Mouse (Mus musculus) cerebellum, adult 18-20 months (tissue): ENCODE data around the gene Tceal3.
"Not testable (repeated sequence)": the region's sequence is repeated elsewhere in the genome, so short reads cannot be mapped to it uniquely, and the experiment has no call there.

ENCODE experiments used
- DNase-seq, 2 experiments: peaks; one replicate each; pipeline ENCODE4 v3.0.0; 2021

Gene Tceal3

GRCm38 (mm10) chrX:136590199-136590896 lies at the start of gene Tceal3:
TSS of gene Tceal3 (plus strand) at chrX:136590842.
- peak; percentile 59 to 65 for DNase-seq

DNA sequence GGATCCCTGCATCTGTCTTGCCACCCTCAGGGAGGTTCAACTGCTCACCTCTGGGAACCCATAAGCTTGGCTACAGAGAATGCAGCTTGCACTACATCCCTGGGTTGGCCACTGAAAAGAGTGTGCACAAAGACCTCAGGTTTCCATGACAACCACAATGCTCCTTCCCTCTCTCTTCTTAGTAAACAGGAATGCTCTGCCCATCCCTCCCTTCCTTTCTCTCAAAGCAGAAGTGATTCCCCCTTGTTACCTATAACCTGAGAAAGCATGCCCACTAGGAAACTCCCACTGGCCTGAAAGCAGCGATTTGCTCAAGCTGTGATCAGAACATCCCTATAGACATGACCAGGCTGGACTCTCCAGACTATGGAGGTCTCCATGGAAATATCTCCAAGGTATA lies 46.7 kb upstream of the Tceal3 start, which contains the start of gene Kir3dl2:
Gene Kir3dl2 (minus strand): TSS at position 101 of the 400 bp plus-strand sequence.
- not testable (repeated sequence) for DNase-seq

DNA sequence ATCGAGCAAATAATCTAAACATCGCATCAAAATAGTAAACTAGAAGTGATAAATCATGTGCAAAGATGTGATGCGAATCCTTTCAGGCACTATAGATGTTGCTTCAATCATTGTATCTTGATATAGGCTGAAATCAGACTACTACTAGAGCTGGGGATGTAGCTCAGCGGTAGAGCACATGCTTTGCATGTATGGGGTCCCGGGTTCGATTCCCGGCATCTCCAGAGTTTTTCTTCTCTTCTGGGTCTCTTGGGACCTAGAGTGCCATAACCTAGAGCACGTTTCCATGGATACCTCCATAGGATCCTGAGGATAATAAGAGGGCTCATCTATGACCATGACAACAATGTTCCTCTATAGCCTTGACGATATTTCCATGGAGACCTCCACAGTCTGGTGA lies 21.5 kb upstream of the Tceal3 start:
- not testable (repeated sequence) for DNase-seq

DNA sequence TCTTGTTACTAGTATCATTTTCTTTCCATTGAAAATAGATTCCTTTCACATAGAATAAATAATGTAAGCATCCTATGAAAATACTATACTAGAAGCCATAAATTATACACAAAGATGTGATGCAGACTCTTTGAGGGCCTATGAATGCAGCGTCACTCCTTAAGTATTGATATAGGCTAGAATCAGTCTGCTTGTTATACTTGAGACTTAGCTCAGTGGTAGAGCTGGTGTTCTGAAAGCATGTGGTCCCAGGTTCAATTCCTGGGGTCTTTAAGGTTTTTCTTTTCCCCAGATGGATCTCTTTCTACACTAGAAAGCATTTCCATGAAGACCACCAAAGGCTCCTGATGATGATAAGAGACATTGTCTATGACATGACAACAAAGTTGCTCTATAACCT lies 6.0 kb upstream of the Tceal3 start:
- DNase-seq: no peak

GRCm38 (mm10) chrX:136590897-136591257 lies 235 bp downstream of the Tceal3 start:
- DNase-seq: no peak

- DNase-seq: peak; percentile 24 to 44
Measured at GRCm38 (mm10) chrX:136599416-136599815, 8.8 kb downstream of the Tceal3 start.

- no peak for DNase-seq
Measured at GRCm38 (mm10) chrX:136606951-136607350, 16.3 kb downstream of the Tceal3 start.

- DNase-seq: no peak
Measured at GRCm38 (mm10) chrX:136607395-136607794, 16.8 kb downstream of the Tceal3 start.

DNA sequence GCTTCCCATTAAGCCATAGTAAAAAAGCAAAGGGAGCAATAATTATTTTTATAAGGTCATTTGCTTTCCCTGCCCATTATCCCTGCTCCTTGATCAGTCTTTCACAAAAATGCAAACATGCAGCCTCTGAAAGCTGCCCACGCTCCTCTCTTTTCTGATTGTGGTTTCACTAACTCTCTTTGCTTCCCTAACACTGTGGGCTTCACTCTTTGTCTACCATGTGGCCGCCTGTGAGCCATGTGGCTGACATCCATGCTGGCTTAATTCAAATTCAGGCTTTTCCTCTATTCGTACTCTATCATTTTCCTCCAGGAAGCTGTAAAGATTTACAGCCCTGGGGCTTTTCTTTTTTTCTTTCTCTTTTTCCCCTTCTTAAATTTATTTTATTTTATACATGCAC lies 20.7 kb downstream of the Tceal3 start:
- DNase-seq: no peak

DNA sequence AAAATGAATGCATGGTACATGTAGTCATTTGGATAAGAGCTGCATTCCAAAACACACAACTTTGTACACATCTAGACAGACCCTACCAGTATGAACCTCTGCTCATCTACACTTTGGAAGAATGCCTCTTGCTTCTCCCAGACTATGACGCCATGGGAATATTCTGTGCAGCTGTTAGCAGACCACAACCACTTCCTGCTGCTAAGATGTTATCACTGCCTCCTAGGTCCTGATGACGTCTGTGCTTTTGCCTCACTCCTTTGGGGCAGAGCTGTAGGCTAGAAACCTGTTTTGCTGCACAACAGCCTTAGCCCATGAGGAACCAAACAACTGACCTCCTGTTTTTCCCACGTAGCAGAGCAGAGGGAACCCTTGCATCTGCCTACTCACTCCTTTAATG lies 25.2 kb downstream of the Tceal3 start:
- DNase-seq: not testable (repeated sequence)

DNA sequence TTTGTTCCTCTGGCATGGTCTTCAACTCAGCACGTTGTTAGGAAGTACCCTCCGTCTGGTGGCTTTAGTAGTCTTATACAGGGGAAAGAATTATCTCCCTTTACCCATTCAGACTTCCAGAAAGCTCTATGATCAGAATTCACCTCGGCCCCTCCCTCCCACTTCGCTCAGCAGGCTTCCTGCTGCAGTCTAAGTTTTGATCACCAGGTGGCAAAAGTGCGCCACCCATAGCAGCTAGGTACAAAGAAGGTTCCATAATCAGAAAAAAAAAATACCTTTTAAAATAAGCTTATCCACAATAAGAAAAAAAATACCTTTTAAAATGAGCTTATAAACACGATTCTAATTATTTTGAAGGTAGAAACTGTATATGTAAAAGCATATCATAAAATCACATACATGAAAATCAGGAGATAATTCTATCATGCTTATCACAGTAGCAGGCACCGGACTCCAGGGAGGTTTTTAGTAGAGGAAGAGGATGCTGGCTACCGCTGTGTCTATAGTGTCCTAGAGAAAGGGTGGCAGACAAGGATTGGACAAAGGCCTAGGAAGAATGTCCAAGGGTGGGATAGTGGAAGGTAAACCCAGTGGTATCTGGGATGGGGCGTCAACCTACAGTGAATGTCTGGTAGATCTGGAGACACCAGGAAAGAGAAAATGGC lies 34.4 kb downstream of the Tceal3 start:
- DNase-seq: peak; percentile 12 to 26

DNA sequence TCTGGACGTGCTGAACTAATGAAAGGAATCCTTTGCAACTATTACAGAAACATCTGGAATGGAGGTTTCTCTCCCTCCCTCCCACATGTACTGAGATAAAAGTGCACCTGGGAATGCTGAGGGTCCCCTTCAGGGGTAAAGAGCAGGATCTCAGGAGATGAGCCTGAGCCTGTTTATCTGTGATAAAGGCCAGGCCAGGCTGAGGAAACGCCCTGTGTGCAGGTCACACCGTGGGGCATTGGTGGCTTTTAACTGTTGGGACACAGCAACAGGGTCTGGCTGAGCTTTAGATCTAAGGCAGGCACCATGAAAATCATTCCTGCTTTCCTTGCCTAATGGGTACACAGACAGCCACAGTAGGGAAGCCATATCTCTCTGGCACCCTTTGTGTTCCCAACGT lies 35.3 kb downstream of the Tceal3 start:
- DNase-seq: no peak

DNA sequence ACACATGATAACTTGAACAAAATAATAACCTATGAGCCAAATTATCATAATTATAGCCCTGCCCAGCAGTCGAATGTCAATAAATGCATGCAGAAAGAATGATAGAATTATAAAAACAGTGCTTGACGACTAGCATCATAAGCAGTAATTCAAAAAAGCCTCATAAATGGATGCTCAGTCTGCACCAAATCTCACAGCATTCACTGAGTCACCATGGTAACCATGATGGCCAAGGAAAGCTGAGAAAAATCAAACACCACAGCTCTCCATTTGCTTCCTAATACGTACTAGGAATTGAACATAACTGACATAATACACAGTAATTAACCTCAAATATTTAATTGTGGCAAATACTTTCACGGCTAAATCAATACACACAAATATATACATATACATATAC lies 44.5 kb downstream of the Tceal3 start:
- no peak for DNase-seq

DNA sequence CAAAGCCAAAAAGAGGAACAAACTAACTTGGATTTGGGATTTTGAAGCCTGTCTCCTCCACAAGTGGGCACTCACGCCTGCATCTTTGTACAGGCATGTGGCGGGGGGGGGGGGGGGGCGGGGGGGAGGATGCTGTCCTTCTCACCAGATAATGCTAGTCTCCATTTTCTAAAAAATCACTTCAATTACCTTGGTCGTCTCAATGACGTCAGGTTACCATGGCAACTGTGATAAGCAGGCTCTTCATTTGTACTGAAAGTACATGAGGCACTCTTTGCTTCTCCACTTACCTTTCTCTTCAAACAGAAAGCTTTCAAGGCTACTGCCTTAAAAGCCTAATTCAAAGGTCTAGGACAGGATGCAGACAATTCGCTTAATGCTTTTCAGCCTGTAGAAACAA lies 49.1 kb downstream of the Tceal3 start:
- DNase-seq: peak in 1 of 2 experiments; percentile 6

DNA sequence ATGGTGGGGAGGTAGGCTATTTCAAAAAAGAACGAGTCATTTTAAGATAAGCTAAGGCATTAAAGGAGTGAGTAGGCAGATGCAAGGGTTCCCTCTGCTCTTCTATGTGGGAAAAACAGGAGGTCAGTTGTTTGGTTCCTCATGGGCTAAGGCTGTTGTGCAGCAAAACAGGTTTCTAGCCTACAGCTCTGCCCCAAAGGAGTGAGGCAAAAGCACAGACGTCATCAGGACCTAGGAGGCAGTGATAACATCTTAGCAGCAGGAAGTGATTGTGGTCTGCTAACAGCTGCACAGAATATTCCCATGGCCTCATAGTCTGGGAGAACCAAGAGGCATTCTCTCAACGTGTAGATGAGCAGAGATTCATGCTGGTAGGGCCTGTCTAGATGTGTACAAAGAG lies 55.2 kb downstream of the Tceal3 start:
- not testable (repeated sequence) for DNase-seq

GRCm38 (mm10) chrX:136666281-136666706 lies 75.7 kb downstream of the Tceal3 start:
- peak; percentile 65 to 71 for DNase-seq

GRCm38 (mm10) chrX:136666762-136667464 lies 76.3 kb downstream of the Tceal3 start:
- DNase-seq: peak; percentile 28 to 45

- no peak for DNase-seq
Measured at GRCm38 (mm10) chrX:136668794-136669193, 78.2 kb downstream of the Tceal3 start.

DNA sequence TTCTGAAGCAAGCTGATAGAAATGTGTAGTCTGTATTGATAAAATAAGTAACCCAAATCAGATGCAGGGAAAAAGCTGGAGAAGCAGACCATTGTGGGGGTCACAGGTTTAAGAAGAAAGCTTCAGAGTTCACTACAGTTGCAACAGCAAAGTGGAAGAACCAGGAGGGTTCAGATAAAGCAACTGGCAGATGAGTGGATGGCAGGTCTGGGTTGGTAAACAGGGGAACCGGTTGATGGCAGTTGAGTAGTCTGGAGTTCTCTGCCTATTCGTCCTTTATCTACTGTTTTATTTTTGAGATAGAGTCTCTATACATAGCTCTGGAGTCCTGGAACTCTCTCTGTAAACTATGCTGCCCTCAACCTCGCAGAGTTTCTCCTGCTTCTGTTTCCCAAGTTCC lies 90.3 kb downstream of the Tceal3 start:
- DNase-seq: no peak

GRCm38 (mm10) chrX:136691606-136692293 lies 101.1 kb downstream of the Tceal3 start:
- DNase-seq: not testable (repeated sequence)

DNA sequence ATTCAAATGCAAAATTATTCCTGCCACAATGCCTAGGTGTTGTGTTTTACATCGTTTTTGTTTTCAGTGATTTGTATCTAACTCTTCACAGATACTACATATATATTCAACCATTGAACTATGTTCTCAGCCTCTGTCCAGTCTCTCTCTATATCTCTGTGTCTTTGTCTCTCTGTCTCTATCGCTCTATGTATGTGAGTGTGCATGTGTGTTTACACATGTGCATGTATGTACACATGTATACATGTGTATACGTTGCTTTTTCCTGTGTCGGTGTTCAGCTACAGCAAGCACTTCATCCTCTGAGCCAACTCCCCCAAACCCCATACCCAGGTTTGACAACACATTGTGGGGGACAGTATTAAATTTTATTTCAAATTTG lies 101.6 kb downstream of the Tceal3 start:
- DNase-seq: no peak

DNA sequence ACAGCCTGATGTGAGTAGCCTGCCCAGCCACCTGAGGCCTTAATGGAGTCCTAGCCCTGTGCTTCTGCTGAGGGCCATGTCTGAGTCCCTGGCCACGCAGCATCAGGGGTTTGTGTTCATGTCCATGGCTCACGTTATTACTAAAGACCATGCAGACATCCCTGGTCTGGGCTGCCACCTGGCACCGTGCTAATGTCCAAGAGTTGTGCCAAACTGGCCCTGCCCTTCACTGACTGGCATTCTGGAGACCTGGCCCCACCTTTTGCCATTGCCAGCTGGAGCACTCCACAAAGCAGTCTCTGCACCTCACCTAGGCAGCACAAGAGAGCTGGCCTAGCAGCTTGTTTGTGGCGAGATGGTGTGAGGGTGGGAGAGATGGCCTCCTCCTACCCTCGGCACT lies 102.6 kb downstream of the Tceal3 start:
- no peak for DNase-seq
